Mouse (Mus musculus): ENCODE measurements around the gene Dap.

DNA sequence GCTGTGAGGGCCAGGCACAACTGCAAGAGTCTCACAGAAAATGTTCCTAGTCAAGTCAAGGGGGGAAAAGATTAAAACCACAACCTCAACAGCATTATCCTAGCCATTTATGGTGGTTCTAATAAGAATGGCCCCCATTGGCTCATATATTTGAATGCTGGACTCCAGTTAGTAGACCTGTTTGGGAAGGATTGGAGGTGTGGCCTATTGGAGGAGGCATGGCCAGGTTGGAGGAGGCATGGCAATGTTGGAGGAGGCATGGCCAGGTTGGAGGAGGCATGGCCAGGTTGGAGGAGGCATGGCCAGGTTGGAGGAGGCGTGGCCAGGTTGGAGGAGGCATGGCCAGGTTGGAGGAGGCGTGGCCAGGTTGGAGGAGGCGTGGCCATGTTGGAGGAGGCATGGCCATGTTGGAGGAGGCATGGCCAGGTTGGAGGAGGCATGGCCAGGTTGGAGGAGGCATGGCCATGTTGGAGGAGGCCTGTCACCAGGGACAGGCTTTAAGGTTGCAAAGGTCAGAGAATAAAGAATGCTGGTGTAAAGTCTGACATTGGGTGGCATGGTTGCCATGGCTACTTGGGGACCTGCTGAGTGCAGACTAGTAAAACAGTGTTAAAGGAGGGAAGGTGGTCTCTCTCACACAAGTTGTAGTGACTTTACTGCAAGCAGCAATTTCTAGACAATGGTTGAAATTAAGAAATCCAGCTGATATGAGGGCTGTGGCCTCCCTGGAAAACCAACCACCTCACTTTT lies 93.1 kb downstream of the Dap start:
- TF ChIP-seq POLR2A (IDR thresholded peaks at IDR 0.05; ENCODE audit: control insufficient read depth, extremely low read depth, insufficient read depth, low read length, poor library complexity) = no peak
- no peak for TF ChIP-seq CTCF (IDR thresholded peaks at IDR 0.05; ENCODE audit: borderline replicate concordance, control insufficient read depth, extremely low read depth, insufficient read depth, low read length, poor library complexity)
